Mouse (Mus musculus): ENCODE results near the gene Zeb2. TPM values are rescaled to one million over a fixed set of nuclear protein-coding genes. Genes with fewer than 3 reads are reported as not detected.

The Zeb2 gene
- polyA plus RNA-seq, 1 experiment from 2014 or later: 32.8 TPM

DNA sequence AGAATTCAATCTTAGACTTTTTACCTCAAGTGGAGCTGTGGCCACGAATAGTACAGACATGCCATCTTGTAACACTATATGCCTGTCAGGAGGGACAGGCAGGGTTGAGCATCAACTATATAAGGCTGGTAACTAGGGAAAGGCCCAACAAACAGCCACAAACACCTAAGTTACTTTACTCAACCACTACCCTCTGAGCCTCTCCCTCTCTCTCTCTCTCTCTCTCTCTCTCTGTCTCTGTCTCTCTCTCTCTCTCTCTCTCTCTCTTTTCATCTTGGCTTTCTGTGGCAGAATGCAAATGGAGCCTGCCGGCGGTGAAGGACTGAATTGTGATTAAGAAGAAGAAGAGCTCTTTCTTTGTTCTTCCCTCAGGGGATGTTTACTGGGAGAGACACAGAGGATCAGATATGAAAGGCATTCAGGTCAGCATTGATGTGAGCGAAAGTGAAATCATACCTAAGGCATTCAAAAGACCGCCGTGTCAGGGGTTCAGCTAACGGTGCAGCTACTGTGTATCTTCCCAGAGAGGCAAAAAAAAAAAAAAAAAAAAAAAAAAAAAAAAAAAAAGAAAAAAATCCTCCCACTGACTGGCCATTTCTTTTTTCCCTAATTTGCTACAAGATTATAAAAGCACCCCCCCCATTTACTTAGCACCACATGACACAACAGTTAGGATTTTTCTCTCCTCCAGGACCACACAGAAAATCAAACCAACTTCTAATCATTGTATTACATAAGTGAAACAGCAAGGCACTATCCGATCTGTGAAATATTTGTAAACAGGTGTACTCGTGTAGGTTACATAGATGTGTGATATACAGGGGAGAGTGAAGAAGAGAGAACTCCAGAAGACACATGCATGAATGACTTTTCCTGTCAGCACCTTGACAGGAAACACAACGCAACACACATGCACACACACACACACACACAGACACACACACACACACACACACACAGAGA is 13.9 kb downstream of the Zeb2 start:
- Histone ChIP-seq H3K4me1 (replicated peaks; ENCODE audit: control insufficient read depth, insufficient read depth, low read length) (peaks cover 76% of the 10 kb centered on the region), H3K27ac (ENCODE audit: low read depth, low read length) (no peak overlapping the region; the same call in 1 of the 2 replicates), H3K36me3 (ENCODE audit: control insufficient read depth, insufficient read depth, low read length) (no peaks in the 10 kb centered on the region), H3K9ac (ENCODE audit: low read depth, low read length) (no peak overlapping the region), H3K27me3 (replicated peaks; ENCODE audit: control insufficient read depth, insufficient read depth, low read length) (no peaks in the 10 kb centered on the region), H3K4me3 (ENCODE audit: low read depth, low read length) (no peak overlapping the region), H3K4me2 (peak overlapping the region; percentile 42), H3K9me3 (ENCODE audit: control insufficient read depth, low read length) (no peaks in the 10 kb centered on the region)
- whole genome bisulfite sequencing: 46% methylated on average over 10 of the region's 10 CpGs
- DNase-seq (ENCODE audit: low spot score) (no peak), ATAC-seq (replicated peaks; ENCODE audit: low FRiP score) (no peak)

DNA sequence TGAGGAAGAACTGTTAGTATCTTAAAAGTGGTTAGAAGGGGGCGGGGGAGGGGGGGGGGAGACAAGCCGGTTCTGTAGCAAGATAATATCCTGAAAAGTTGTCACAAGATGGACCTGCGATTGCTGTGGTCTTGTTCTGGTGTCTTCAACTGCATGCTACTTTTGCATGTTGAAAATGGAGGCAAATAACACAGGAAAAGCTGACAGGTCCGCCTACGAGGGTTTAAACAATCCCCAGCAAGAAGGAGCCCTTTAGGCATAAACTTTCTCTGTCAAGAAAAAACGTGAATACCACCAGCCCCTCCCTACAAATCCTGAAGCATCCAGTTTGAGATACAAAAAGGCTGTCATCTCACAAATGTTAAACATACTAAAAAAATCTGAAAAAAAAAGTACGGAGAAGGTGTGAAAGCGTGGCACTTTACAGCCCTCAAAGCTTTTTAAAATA is 15.0 kb downstream of the Zeb2 start:
- ATAC-seq (replicated peaks; ENCODE audit: low FRiP score) (no peak), DNase-seq (ENCODE audit: low spot score) (no peak)
- Histone ChIP-seq H3K4me1 (replicated peaks; ENCODE audit: control insufficient read depth, insufficient read depth, low read length) (peaks cover 80% of the 10 kb centered on the region), H3K4me2 (no peak overlapping the region), H3K9me3 (ENCODE audit: control insufficient read depth, low read length) (no peaks in the 10 kb centered on the region), H3K36me3 (ENCODE audit: control insufficient read depth, insufficient read depth, low read length) (no peaks in the 10 kb centered on the region), H3K27me3 (replicated peaks; ENCODE audit: control insufficient read depth, insufficient read depth, low read length) (no peaks in the 10 kb centered on the region), H3K4me3 (ENCODE audit: low read depth, low read length) (no peak overlapping the region), H3K9ac (ENCODE audit: low read depth, low read length) (no peak overlapping the region), H3K27ac (ENCODE audit: low read depth, low read length) (no peak overlapping the region)
- 42% methylated on average over 8 of the region's 8 CpGs for WGBS

DNA sequence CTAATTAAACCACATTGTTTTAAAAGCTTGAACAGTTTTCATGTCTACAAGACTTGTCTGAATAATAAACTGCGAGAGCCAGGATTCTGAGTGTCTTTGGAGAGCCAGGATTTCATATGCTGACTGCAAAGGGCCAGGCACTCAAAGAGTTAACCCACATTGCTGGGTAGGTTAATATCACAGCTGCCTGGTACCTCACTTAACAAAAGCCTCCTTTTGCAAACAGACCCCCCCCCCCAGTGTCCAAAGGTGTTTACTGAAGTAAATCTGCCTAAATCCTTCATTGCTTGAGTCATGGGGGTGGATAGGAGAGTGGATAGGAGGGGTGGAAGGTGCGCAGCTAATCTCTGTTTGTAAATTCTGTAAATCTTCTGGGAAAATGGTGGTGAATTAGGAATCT is 15.6 kb downstream of the Zeb2 start:
- no peak for ATAC-seq (replicated peaks; ENCODE audit: low FRiP score)
- Histone ChIP-seq H3K27ac (ENCODE audit: low read depth, low read length) (no peak overlapping the region), H3K27me3 (replicated peaks; ENCODE audit: control insufficient read depth, insufficient read depth, low read length) (no peaks in the 10 kb centered on the region), H3K9ac (ENCODE audit: low read depth, low read length) (no peak overlapping the region), H3K4me3 (ENCODE audit: low read depth, low read length) (no peak overlapping the region), H3K4me2 (peak overlapping the region; percentile 48), H3K9me3 (ENCODE audit: control insufficient read depth, low read length) (no peaks in the 10 kb centered on the region), H3K4me1 (replicated peaks; ENCODE audit: control insufficient read depth, insufficient read depth, low read length) (peaks cover 84% of the 10 kb centered on the region), H3K36me3 (ENCODE audit: control insufficient read depth, insufficient read depth, low read length) (no peaks in the 10 kb centered on the region)
- DNase-seq (ENCODE audit: low spot score): no peak
- 70% methylated on average over 2 of the region's 2 CpGs for WGBS

DNA sequence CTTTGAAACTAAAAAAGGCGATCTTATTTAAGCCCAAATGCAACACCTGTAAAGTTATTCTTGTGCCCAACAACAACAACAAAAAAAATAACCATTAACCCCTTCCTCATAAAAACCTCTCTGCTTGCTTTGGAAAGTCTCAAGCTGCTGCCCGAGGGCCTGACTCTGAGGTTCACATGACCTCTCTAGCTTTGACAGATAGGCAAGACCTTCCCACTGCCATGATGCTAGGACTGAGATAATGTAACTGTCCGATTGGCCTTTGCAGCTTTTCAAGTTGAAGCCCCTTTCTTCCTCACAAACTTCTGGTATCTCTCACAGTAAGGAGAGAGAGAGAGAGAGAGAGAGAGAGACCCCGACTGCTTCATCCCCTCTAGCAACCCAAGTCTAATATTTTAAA is 16.2 kb downstream of the Zeb2 start:
- H3K27me3 ChIP-seq (replicated peaks; ENCODE audit: control insufficient read depth, insufficient read depth, low read length): no peaks in the 10 kb centered on the region
- no peaks in the 10 kb centered on the region for H3K9me3 ChIP-seq (ENCODE audit: control insufficient read depth, low read length)
- no peaks in the 10 kb centered on the region for H3K36me3 ChIP-seq (ENCODE audit: control insufficient read depth, insufficient read depth, low read length)
- WGBS: 25% methylated on average over 4 of the region's 4 CpGs
- no peak for ATAC-seq (replicated peaks; ENCODE audit: low FRiP score)
- H3K4me1 ChIP-seq (replicated peaks; ENCODE audit: control insufficient read depth, insufficient read depth, low read length): peaks cover 80% of the 10 kb centered on the region
- no peak overlapping the region for H3K4me3 ChIP-seq (ENCODE audit: low read depth, low read length)
- H3K27ac ChIP-seq (ENCODE audit: low read depth, low read length): no peak overlapping the region
- peak overlapping the region; percentile 48 for H3K4me2 ChIP-seq
- no peak overlapping the region for H3K9ac ChIP-seq (ENCODE audit: low read depth, low read length)
- no peak for DNase-seq (ENCODE audit: low spot score)

DNA sequence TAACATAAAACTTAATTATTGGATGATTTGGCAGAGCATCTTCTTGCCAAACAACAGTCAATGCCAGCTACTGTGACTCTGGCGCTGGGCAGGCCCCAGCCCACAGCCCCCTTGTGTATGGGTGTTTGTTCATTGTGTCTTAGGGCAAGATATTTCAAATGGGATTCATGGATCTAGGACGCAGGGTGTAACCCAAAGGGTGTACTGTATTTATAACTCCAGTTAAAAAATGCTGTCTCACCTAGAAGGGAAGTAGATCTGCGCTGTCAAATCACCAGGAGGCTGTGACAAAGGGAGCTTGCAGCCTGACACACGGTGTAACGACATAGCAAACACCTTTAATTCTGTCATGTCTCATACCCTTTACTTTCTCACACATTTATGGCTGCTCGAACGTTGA is 16.6 kb downstream of the Zeb2 start:
- DNase-seq (ENCODE audit: low spot score) (no peak), ATAC-seq (replicated peaks; ENCODE audit: low FRiP score) (peak; percentile 49; the same call in 1 of the 2 replicates)
- Histone ChIP-seq H3K9me3 (ENCODE audit: control insufficient read depth, low read length) (no peaks in the 10 kb centered on the region), H3K4me1 (replicated peaks; ENCODE audit: control insufficient read depth, insufficient read depth, low read length) (peaks cover 76% of the 10 kb centered on the region), H3K27me3 (replicated peaks; ENCODE audit: control insufficient read depth, insufficient read depth, low read length) (no peaks in the 10 kb centered on the region), H3K4me3 (ENCODE audit: low read depth, low read length) (no peak overlapping the region), H3K36me3 (ENCODE audit: control insufficient read depth, insufficient read depth, low read length) (no peaks in the 10 kb centered on the region), H3K4me2 (peak overlapping the region; percentile 48), H3K27ac (ENCODE audit: low read depth, low read length) (peak overlapping the region; percentile 57), H3K9ac (ENCODE audit: low read depth, low read length) (no peak overlapping the region; the same call in 1 of the 2 replicates)
- WGBS: 44% methylated on average over 7 of the region's 7 CpGs

DNA sequence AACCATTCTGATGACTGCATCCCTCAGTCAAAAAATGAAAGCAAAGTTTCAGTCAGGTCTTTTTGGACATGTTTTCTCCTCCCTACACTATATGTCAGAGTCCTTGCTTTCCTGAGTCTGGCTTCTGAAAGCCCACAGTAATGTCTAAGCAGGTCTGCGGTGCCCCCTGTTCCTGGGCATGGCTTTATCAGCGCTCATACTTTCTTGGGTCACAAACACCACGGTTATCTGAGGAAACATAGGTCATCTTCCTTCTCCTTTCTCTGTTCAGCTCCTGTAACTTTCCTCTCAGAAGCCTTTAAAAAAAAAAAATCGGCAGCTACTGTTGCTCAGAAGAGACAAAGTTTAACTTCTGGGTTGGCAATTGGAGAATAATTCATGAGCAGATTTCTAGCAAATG is 17.2 kb downstream of the Zeb2 start:
- H3K9ac ChIP-seq (ENCODE audit: low read depth, low read length): no peak overlapping the region
- ATAC-seq (replicated peaks; ENCODE audit: low FRiP score): peak; percentile 50; the same call in 1 of the 2 replicates
- no peak overlapping the region for H3K4me3 ChIP-seq (ENCODE audit: low read depth, low read length)

DNA sequence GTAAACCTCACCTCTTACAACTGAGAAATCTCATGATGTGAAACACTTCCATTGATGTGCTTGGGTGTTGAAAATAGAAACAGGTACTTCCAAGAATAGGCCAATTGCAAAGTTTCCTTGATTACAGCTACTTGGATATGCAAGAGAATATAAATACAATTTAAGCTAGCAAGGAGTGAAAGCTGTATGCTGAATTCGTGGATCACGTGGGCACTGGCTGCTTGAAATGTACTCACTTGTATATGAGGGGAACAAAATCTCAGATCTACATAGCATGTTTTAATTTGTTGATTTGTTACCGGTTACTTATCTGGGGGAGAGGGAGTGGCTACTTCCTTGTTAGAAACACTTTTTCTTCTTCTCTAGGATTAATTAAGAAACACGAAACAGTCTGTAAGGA is 18.1 kb downstream of the Zeb2 start:
- no peak overlapping the region for H3K27ac ChIP-seq (ENCODE audit: low read depth, low read length)
- H3K4me2 ChIP-seq: no peak overlapping the region
- H3K9ac ChIP-seq (ENCODE audit: low read depth, low read length): no peak overlapping the region
- no peaks in the 10 kb centered on the region for H3K27me3 ChIP-seq (replicated peaks; ENCODE audit: control insufficient read depth, insufficient read depth, low read length)
- no peak for ATAC-seq (replicated peaks; ENCODE audit: low FRiP score)
- no peak for DNase-seq (ENCODE audit: low spot score)
- 74% methylated on average over 4 of the region's 4 CpGs for WGBS
- no peak overlapping the region for H3K4me3 ChIP-seq (ENCODE audit: low read depth, low read length)
- H3K9me3 ChIP-seq (ENCODE audit: control insufficient read depth, low read length): no peaks in the 10 kb centered on the region
- H3K4me1 ChIP-seq (replicated peaks; ENCODE audit: control insufficient read depth, insufficient read depth, low read length): peaks cover 63% of the 10 kb centered on the region
- H3K36me3 ChIP-seq (ENCODE audit: control insufficient read depth, insufficient read depth, low read length): no peaks in the 10 kb centered on the region

More for the DNA sequence above, 17.2 kb downstream of the Zeb2 start:
- Histone ChIP-seq H3K4me2 (peak overlapping the region; percentile 48), H3K4me1 (replicated peaks; ENCODE audit: control insufficient read depth, insufficient read depth, low read length) (peaks cover 70% of the 10 kb centered on the region), H3K27ac (ENCODE audit: low read depth, low read length) (no peak overlapping the region), H3K27me3 (replicated peaks; ENCODE audit: control insufficient read depth, insufficient read depth, low read length) (no peaks in the 10 kb centered on the region), H3K9me3 (ENCODE audit: control insufficient read depth, low read length) (no peaks in the 10 kb centered on the region), H3K36me3 (ENCODE audit: control insufficient read depth, insufficient read depth, low read length) (no peaks in the 10 kb centered on the region)
- DNase-seq (ENCODE audit: low spot score): no peak
- 28% methylated on average over 4 of the region's 4 CpGs for WGBS

DNA sequence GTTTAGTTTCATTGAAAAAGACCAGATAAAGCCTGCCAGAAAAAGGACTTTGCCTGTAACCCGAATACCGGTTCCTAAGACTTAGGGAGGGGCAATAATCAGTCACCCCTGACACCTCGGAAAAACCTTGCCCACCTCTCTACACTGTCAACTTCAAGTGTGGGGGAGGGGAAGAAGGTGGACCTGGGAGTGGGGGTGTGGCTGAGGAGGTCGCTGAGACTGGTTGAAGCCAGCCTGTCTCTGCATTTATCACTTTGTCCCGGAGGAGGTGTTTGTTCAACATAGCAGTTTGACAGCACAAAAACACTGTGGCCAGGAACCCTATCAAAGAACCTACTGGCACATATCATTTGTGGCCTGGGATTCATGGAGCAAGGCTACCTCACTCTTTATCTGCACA is 19.2 kb downstream of the Zeb2 start:
- H3K27me3 ChIP-seq (replicated peaks; ENCODE audit: control insufficient read depth, insufficient read depth, low read length): no peaks in the 10 kb centered on the region
- ATAC-seq (replicated peaks; ENCODE audit: low FRiP score) (peak; percentile 54), DNase-seq (ENCODE audit: low spot score) (no peak)
- H3K27ac ChIP-seq (ENCODE audit: low read depth, low read length): no peak overlapping the region
- peaks cover 52% of the 10 kb centered on the region for H3K4me1 ChIP-seq (replicated peaks; ENCODE audit: control insufficient read depth, insufficient read depth, low read length)
- WGBS: 6% methylated on average over 5 of the region's 5 CpGs
- no peak overlapping the region for H3K9ac ChIP-seq (ENCODE audit: low read depth, low read length)
- 0 out of 2 replicates have a peak overlapping the region, but pooled peaks have one; percentile 6 for H3K4me2 ChIP-seq
- no peak overlapping the region for H3K4me3 ChIP-seq (ENCODE audit: low read depth, low read length)
- no peaks in the 10 kb centered on the region for H3K9me3 ChIP-seq (ENCODE audit: control insufficient read depth, low read length)
- H3K36me3 ChIP-seq (ENCODE audit: control insufficient read depth, insufficient read depth, low read length): no peaks in the 10 kb centered on the region

All from liver, embryonic 11.5 days (tissue).